Mouse (Mus musculus) thymus, postnatal 36 days (tissue): ENCODE measurements around the gene Scin.

ENCODE experiments used
- DNase-seq, 2 experiments: peaks; one replicate each; pipeline ENCODE4 v3.0.0; 2022; ENCODE audit warnings: mixed read lengths in 2 of 2

Gene Scin

DNA sequence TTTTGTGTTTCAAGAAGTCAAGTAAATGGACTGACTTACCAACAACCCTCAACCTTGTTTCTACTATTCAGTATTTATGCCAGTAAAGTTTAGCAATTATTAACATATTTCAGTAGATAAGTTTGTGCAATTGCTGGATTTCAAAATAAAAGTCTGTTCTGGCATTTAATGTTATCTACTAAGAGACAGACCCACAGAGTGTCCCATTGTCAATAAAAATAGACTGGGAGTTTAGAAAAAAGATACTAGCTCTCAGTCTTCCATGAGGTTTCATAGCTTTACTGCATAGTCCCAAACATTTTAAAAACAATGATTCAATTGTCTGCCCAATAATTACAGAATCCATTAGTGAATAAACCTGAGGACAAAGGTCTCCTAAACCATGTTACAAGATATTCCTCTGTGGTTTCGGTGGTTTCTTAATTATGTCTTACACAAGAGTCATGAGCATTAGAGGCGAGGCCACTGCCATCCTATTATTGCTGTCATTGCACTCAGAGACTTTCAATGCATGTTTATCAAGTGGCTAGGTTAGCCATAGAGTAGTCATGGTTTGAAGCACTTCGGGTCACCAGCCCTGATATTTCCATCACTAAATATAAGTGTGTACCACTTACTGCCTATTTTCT is 110.9 kb downstream of the Scin start:
- DNase-seq: no peak

DNA sequence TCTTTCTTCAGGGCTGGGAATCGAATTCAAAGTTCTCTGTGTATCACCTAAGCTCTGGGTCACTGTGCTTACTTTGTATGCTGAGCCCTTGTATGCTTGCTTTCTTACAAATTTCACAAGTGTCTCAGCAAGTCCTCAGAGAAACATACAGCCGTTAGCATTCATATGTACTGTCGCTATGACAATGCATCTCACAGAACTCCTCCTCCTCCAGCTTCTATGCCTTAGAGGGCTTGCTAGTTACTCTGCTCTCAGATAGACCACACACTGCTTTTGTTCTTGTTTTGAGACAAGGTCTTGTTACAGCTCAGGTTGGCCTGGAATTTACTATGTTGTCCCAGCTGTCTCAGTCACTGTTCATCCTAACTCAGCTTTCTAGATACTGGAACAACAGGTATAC is 111.7 kb downstream of the Scin start:
- no peak for DNase-seq

DNA sequence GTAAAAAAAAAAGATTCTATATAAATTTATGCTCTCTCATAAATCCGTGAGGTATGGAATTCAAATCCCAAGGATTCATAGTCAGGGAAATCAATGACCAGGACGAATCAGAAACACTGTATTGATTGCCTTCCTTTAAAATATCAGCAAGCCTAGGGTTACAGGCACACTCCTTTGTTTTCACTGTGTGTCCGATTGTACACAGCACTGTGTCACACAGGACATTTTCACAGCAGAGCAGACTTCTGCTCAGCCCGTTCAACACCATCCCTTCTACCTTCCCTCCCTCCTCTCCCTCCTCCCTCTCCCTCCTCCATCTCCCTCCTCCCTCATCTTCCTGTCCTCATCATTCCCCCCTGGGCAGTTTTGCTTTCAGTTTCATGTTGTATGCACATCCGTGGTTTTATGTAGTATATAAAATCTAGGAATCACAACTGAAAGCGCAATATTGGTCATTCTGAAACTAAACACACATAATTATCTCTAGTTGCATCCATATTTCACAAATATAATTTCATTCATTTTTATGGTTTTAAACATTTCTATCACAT is 116.0 kb downstream of the Scin start:
- no peak for DNase-seq

DNA sequence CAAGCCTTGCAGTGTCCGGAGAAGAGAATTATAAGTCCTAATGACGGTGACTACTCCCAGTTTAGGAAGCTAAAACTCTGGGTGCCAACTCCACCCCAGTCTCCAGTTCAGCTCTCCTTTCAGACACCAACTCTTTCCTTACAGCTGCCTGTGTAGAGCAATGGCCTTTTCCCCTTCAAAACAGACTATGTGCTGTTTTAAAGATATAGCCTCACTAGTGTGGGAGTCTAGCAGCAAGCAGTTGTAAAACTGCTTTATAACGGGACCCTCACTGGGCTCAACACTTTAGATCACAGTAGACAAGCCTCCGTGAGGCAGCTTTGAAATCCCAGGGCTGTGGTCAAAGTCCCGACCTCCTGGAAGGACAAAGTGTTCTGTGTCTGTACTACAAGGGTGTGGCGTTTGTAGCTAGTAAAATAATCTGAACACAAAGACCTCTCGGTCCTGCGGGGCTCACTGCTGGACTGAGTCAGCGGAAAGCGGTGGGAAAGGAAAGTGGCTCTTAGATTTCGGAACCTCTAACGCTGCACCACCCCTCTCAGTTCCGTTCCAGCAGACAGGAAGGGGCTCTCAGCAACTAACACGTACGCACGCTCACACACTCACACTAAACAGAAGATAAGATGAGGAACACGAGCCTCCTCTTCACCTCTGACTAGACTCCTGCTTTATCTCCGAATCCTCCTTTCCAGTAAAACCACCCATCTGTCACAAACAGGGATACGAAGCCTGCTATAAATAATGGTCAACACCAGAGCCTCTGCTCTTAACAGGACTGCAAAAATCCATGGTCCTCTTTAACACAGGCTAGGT is 117.2 kb downstream of the Scin start:
- DNase-seq: peak; percentile 44 to 48

DNA sequence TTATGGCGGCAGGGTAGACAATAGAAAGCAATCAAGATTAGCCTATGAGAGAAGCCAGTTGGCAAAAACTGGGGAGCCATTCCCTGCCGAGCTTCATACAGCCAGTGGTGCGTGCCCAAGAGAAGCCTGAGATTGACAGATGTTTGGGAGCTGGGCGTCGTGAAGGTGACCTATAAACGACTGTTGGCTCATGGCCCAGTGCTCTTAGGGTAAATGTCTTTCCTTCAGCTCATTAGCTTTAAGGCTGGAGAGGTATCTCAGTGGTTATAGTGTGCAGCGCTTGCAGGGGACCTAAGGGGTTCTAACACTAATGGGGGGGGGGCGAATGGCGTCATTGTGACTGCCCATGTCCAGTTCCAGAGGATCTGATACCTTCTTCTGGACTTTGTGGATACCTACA is 118.0 kb downstream of the Scin start:
- no peak for DNase-seq

DNA sequence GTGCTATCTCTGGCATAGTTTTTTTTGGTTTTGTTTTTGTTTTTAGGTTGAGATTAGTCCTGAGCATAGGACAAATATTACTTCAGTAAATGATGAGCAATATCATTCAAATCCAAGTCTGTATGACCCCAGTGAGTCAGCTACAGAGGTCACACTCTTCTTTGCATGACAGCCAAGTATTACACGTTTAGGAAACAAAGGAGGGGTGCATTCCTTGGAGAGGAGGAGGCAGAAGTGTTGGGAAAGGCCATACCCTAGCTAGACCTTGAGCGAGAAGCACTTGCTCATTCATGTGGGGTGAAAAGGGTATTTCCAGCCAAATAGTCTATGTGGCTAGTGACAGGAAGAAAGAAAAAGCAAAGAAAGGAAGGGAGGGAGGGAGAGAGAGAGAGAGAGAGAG is 124.2 kb downstream of the Scin start:
- no peak for DNase-seq
